Mouse (Mus musculus): ENCODE data around the gene Enpp4. TPM values are rescaled to one million over a fixed set of nuclear protein-coding genes. Genes with fewer than 3 reads are reported as not detected.

Enpp4 gene
- polyA plus RNA-seq, 1 experiment, result 0.22 TPM

GRCm38 (mm10) chr17:44076051-44076680 is 29.4 kb downstream of the Enpp4 start:
- no peaks in the 10 kb centered on the region for H3K27me3 ChIP-seq (replicated peaks)
- H3K36me3 ChIP-seq (replicated peaks; ENCODE audit: low read length), result peaks cover 5% of the 10 kb centered on the region
- H3K4me1 ChIP-seq, result peaks cover 43% of the 10 kb centered on the region
- H3K9me3 ChIP-seq, result peaks cover 4% of the 10 kb centered on the region
- peak overlapping the region; percentile 79 for H3K4me3 ChIP-seq (replicated peaks)
- TF ChIP-seq FLI1 (IDR thresholded peaks at IDR 0.05; ENCODE audit: low read length) (no peak), GATA1 (IDR thresholded peaks at IDR 0.05; ENCODE audit: borderline replicate concordance, low read length) (no peak)

- Histone ChIP-seq H3K4me3 (replicated peaks) (peak overlapping the region; percentile 79), H3K27me3 (replicated peaks) (no peaks in the 10 kb centered on the region)
- no peak for TF ChIP-seq GATA1 (IDR thresholded peaks at IDR 0.05; ENCODE audit: borderline replicate concordance, low read length)
- no peak for TF ChIP-seq FLI1 (IDR thresholded peaks at IDR 0.05; ENCODE audit: low read length)
Observed at GRCm38 (mm10) chr17:44075601-44076000, 30.0 kb downstream of the Enpp4 start.

GRCm38 (mm10) chr17:44071680-44072079 is 33.9 kb downstream of the Enpp4 start:
- Histone ChIP-seq H3K36me3 (replicated peaks; ENCODE audit: low read length) (no peaks in the 10 kb centered on the region), H3K27me3 (replicated peaks) (peaks cover 2% of the 10 kb centered on the region), H3K4me3 (replicated peaks) (no peak overlapping the region), H3K4me1 (peaks cover 13% of the 10 kb centered on the region), H3K9me3 (peaks cover 4% of the 10 kb centered on the region)
- TF ChIP-seq GATA1 (IDR thresholded peaks at IDR 0.05; ENCODE audit: borderline replicate concordance, low read length) (no peak), FLI1 (IDR thresholded peaks at IDR 0.05; ENCODE audit: low read length) (no peak)

More at GRCm38 (mm10) chr17:44075601-44076000, 30.0 kb downstream of the Enpp4 start:
- H3K4me1 ChIP-seq, result peaks cover 42% of the 10 kb centered on the region
- H3K9me3 ChIP-seq, result peaks cover 4% of the 10 kb centered on the region
- no peaks in the 10 kb centered on the region for H3K36me3 ChIP-seq (replicated peaks; ENCODE audit: low read length)

- Histone ChIP-seq H3K36me3 (replicated peaks; ENCODE audit: low read length) (no peaks in the 10 kb centered on the region), H3K9me3 (no peaks in the 10 kb centered on the region), H3K4me3 (replicated peaks) (no peak overlapping the region), H3K27me3 (replicated peaks) (peaks cover 2% of the 10 kb centered on the region), H3K4me1 (no peaks in the 10 kb centered on the region)
- TF ChIP-seq GATA1 (IDR thresholded peaks at IDR 0.05; ENCODE audit: borderline replicate concordance, low read length) (no peak), FLI1 (IDR thresholded peaks at IDR 0.05; ENCODE audit: low read length) (no peak)
Observed at GRCm38 (mm10) chr17:44068876-44069275, 36.7 kb downstream of the Enpp4 start.

- Histone ChIP-seq H3K27me3 (replicated peaks) (peaks cover 2% of the 10 kb centered on the region), H3K9me3 (peaks cover 12% of the 10 kb centered on the region), H3K36me3 (replicated peaks; ENCODE audit: low read length) (no peaks in the 10 kb centered on the region), H3K4me1 (no peaks in the 10 kb centered on the region), H3K4me3 (replicated peaks) (no peak overlapping the region)
- TF ChIP-seq GATA1 (IDR thresholded peaks at IDR 0.05; ENCODE audit: borderline replicate concordance, low read length), result no peak
- no peak for TF ChIP-seq FLI1 (IDR thresholded peaks at IDR 0.05; ENCODE audit: low read length)
Observed at GRCm38 (mm10) chr17:44061289-44061890, 44.2 kb downstream of the Enpp4 start.

GRCm38 (mm10) chr17:44060781-44061180 is 44.8 kb downstream of the Enpp4 start:
- peaks cover 12% of the 10 kb centered on the region for H3K9me3 ChIP-seq
- no peak overlapping the region for H3K4me3 ChIP-seq (replicated peaks)
- H3K36me3 ChIP-seq (replicated peaks; ENCODE audit: low read length), result no peaks in the 10 kb centered on the region
- TF ChIP-seq FLI1 (IDR thresholded peaks at IDR 0.05; ENCODE audit: low read length) (no peak), GATA1 (IDR thresholded peaks at IDR 0.05; ENCODE audit: borderline replicate concordance, low read length) (no peak)
- no peaks in the 10 kb centered on the region for H3K4me1 ChIP-seq
- H3K27me3 ChIP-seq (replicated peaks), result peaks cover 3% of the 10 kb centered on the region

GRCm38 (mm10) chr17:44058145-44058544 is 47.5 kb downstream of the Enpp4 start:
- Histone ChIP-seq H3K4me1 (peaks cover 5% of the 10 kb centered on the region), H3K27me3 (replicated peaks) (peaks cover 7% of the 10 kb centered on the region), H3K4me3 (replicated peaks) (no peak overlapping the region), H3K9me3 (peaks cover 12% of the 10 kb centered on the region), H3K36me3 (replicated peaks; ENCODE audit: low read length) (no peaks in the 10 kb centered on the region)
- TF ChIP-seq GATA1 (IDR thresholded peaks at IDR 0.05; ENCODE audit: borderline replicate concordance, low read length) (no peak), FLI1 (IDR thresholded peaks at IDR 0.05; ENCODE audit: low read length) (no peak)

GRCm38 (mm10) chr17:44057123-44057522 is 48.5 kb downstream of the Enpp4 start:
- peaks cover 12% of the 10 kb centered on the region for H3K9me3 ChIP-seq
- peaks cover 5% of the 10 kb centered on the region for H3K4me1 ChIP-seq
- H3K4me3 ChIP-seq (replicated peaks), result no peak overlapping the region
- TF ChIP-seq FLI1 (IDR thresholded peaks at IDR 0.05; ENCODE audit: low read length) (no peak), GATA1 (IDR thresholded peaks at IDR 0.05; ENCODE audit: borderline replicate concordance, low read length) (no peak)
- H3K36me3 ChIP-seq (replicated peaks; ENCODE audit: low read length), result no peaks in the 10 kb centered on the region
- peaks cover 9% of the 10 kb centered on the region for H3K27me3 ChIP-seq (replicated peaks)

- H3K9me3 ChIP-seq, result no peaks in the 10 kb centered on the region
- peak overlapping the region; percentile 71 for H3K4me3 ChIP-seq (replicated peaks)
- no peaks in the 10 kb centered on the region for H3K36me3 ChIP-seq (replicated peaks; ENCODE audit: low read length)
- H3K4me1 ChIP-seq, result peaks cover 5% of the 10 kb centered on the region
- H3K27me3 ChIP-seq (replicated peaks), result peaks cover 9% of the 10 kb centered on the region
- no peak for TF ChIP-seq GATA1 (IDR thresholded peaks at IDR 0.05; ENCODE audit: borderline replicate concordance, low read length)
- TF ChIP-seq FLI1 (IDR thresholded peaks at IDR 0.05; ENCODE audit: low read length), result no peak
Observed at GRCm38 (mm10) chr17:44053427-44053826, 52.2 kb downstream of the Enpp4 start.

Other genes with a start within 250 kb of the Enpp4 start
- 0.69 TPM in 1 of 2 replicates, not detected in the other for gene Enpp5, start 27.0 kb downstream of the Enpp4 start, polyA plus RNA-seq (2012; ENCODE audit: insufficient read depth, low replicate concordance)
- not detected in 2 replicates for gene Clic5, start 82.8 kb upstream of the Enpp4 start, polyA plus RNA-seq (2012; ENCODE audit: insufficient read depth, low replicate concordance)

All from megakaryocyte, embryonic 14.5 days (primary cell).